Mouse (Mus musculus) common myeloid progenitor, adult 5-6 weeks (primary cell): Measurements from ENCODE around the gene Cpb1. TPM values are rescaled to one million over a fixed set of nuclear protein-coding genes. Genes with fewer than 3 reads are reported as not detected.

Experiments
- ATAC-seq: replicated peaks from 2 replicates; pipeline ENCODE4 v1.8.0; 2016; ENCODE audit warnings: low read depth, mild to moderate bottlenecking, moderate TSS enrichment, inconsistent platforms; ENCODE audit not compliant: poor library complexity, severe bottlenecking
- total RNA-seq: library from RNA; stranded (forward); fragments of 200-1000, 187-1606 nt; gene quantifications from 2 replicates; pipeline ENCODE4 v1.2.3, GENCODE M21; 2017

The Cpb1 gene
- not detected in 2 replicates for total RNA-seq

- ATAC-seq: no peak
Measured at GRCm38 (mm10) chr3:20275633-20276032, at the start of gene Cpb1. TSS of gene Cpb1 (minus strand) at chr3:20275733.

GRCm38 (mm10) chr3:20317233-20317632 is 41.7 kb upstream of the Cpb1 start:
- no peak for ATAC-seq

- ATAC-seq: no peak
Measured at GRCm38 (mm10) chr3:20309142-20309541, 33.6 kb upstream of the Cpb1 start.

- ATAC-seq: no peak
Measured at GRCm38 (mm10) chr3:20307256-20307655, 31.7 kb upstream of the Cpb1 start.

- ATAC-seq: peak; percentile 100
Measured at GRCm38 (mm10) chr3:20304758-20305352, 29.3 kb upstream of the Cpb1 start.

- ATAC-seq: no peak
Measured at GRCm38 (mm10) chr3:20295546-20295945, 20.0 kb upstream of the Cpb1 start.

- ATAC-seq: 0 out of 2 replicates have a peak, but pooled peaks have one; percentile 36
Measured at GRCm38 (mm10) chr3:20294542-20295348, 19.2 kb upstream of the Cpb1 start.

- ATAC-seq: no peak
Measured at GRCm38 (mm10) chr3:20291370-20291769, 15.8 kb upstream of the Cpb1 start.

GRCm38 (mm10) chr3:20288761-20289160 is 13.2 kb upstream of the Cpb1 start:
- no peak for ATAC-seq

- ATAC-seq: no peak
Measured at GRCm38 (mm10) chr3:20281796-20282195, 6.3 kb upstream of the Cpb1 start.

- ATAC-seq: peak; percentile 62
Measured at GRCm38 (mm10) chr3:20254566-20255479, 20.7 kb downstream of the Cpb1 start.

GRCm38 (mm10) chr3:20243913-20244312 is 31.6 kb downstream of the Cpb1 start:
- ATAC-seq: peak; percentile 74

GRCm38 (mm10) chr3:20242050-20242449 is 33.5 kb downstream of the Cpb1 start, which contains the start of gene Cpa3:
TSS of gene Cpa3 (minus strand) at chr3:20242181.
- peak; percentile 69 for ATAC-seq

- peak; percentile 31; the same call in 1 of the 2 replicates for ATAC-seq
Measured at GRCm38 (mm10) chr3:20239741-20240140, 35.8 kb downstream of the Cpb1 start.

- ATAC-seq: no peak
Measured at GRCm38 (mm10) chr3:20236965-20237364, 38.6 kb downstream of the Cpb1 start.

- ATAC-seq: peak; percentile 81
Measured at GRCm38 (mm10) chr3:20229027-20229426, 46.5 kb downstream of the Cpb1 start.

- ATAC-seq: no peak
Measured at GRCm38 (mm10) chr3:20225429-20225828, 50.1 kb downstream of the Cpb1 start.

- peak; percentile 68 for ATAC-seq
Measured at GRCm38 (mm10) chr3:20222926-20223698, 52.4 kb downstream of the Cpb1 start.

- ATAC-seq: no peak
Measured at GRCm38 (mm10) chr3:20222136-20222535, 53.4 kb downstream of the Cpb1 start.

GRCm38 (mm10) chr3:20198869-20199268 is 76.7 kb downstream of the Cpb1 start:
- ATAC-seq: peak; percentile 88
